Mouse (Mus musculus) kidney, adult 9 months (tissue): ENCODE measurements at regions not wholly inside any gene's neighbourhood (a gene's known extent, or its start where the extent isn't known, plus 50 kb on each side); places are given as distances from the start of the nearest gene placed in this dataset.
A peak's percentile ranks its signal among the peaks of the same experiment; 100 is the strongest.

Experiments
- DNase-seq: peaks from one replicate; pipeline ENCODE4 v3.0.0; 2022

GRCm38 (mm10) chr1:167163486-167163885, 121.6 kb downstream of the Uck2 start:
- no peak for DNase-seq

DNA sequence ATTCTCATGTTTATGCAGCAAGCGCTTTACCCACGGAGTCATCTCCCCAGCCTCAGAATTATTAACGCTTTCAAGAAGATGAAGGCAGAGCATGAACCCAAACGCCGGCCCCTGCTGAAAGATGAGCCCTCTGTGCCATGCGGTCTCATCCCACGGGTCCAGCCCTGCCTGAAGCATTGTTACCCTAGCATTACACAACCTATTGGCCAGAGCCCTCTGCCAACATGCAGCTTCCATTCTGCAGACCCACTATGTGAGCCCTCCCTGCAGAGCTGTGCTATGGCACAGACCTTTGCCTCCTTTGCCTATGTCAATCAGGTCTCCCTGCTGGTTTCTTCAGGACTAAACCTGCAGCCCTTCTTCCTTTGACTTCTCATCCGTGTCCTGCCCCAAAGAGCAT, 122.6 kb downstream of the Uck2 start:
- no peak for DNase-seq

GRCm38 (mm10) chr1:167159536-167159935, 125.6 kb downstream of the Uck2 start:
- DNase-seq: no peak

- DNase-seq: peak; percentile 31
These were observed 132.7 kb downstream of the Uck2 start for GRCm38 (mm10) chr1:167152442-167152841.

DNA sequence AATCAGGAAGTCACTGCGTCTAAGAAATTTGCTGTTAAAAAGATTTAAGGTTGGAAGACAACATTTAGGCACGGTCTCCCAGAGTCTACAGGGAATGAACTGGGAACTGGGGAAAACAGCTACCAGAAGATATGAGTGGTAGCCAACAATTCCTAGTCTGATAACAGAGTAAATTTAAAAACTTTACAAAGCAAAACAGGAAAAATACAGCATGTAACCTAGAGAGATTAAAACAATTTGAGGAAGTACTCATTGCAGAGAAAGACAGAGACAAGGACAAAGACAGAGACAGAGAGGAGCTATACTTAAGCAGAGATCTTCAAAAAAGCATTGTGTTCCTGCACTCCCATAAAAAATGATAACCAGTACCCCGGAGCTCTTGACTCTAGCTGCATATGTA, 140.8 kb downstream of the Uck2 start:
- DNase-seq: no peak

GRCm38 (mm10) chr1:167143797-167144196, 141.3 kb downstream of the Uck2 start:
- no peak for DNase-seq
